ENCODE assay signal across 7 mouse cellular contexts in the genomic region with DNA sequence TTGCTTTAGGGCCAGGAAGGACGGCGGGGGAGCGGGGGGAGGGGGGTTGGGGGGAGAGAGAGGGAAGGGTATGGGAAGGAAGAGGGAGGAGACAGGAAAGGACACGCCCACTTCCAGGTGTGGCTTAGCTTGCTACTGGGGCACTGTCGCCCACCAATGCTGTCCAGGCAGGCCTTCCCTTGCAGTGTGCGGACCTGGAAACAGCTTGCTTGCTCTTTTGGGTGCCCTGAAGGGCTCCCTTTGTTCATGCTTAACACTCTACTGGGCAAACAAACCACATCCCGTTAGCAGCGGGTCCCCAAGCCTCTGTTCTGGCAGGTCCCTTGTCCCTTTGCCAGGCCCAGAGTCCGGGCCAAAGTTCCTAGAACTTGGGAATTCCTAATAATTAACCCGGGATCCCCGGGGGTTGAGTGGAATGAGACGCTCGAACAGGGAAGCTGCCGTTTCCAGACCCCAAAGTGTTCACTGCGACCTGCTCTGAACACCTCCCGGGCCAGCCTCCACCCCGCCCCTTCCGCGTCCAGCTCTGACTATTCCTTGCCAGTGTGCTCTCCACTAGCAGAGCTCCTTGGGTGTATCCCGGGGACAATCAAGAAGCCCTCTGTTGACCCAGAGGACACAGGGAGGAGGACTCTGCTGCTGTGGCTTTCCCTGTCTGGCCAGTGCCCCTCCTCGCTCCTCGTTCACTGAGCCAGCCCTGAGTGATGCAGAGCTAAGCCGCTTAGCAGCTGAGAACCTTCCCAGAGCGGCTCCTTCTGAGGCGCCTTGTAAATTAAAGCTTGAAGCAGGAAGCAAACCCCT. TPM values are rescaled to one million over a fixed set of nuclear protein-coding genes. Genes with fewer than 3 reads are reported as not detected.
A peak's percentile ranks its signal among the peaks of the same experiment; 100 is the strongest.
DNase-seq lines count a peak whose midpoint lies in the region; ATAC-seq and TF ChIP-seq lines count a peak whose summit lies in the region.

No protein-coding gene starts in this region.

- TF ChIP-seq EP300 in ES-Bruce4 (IDR thresholded peaks at IDR 0.05; ENCODE audit: insufficient read depth, low read depth, low read length): 0 out of 2 replicates have a peak, but pooled peaks have one; percentile 26
- no peak for TF ChIP-seq EP300 in heart, postnatal 0 days (IDR thresholded peaks at IDR 0.05; ENCODE audit: low read depth)
- no peak for TF ChIP-seq EP300 in stomach, postnatal 0 days (optimal IDR thresholded peaks at IDR 0.05)

- DNase-seq in brain, adult 2 months (ENCODE audit: low read depth, low spot score): peak; percentile 18
- peak; percentile 30 for DNase-seq in heart, postnatal 0 days (ENCODE audit: low spot score)
- peak; percentile 89 for DNase-seq in kidney, postnatal 14 days
- peak; percentile 66 for DNase-seq in stomach, postnatal 0 days (ENCODE audit: low spot score)
- DNase-seq in layer of hippocampus, adult 9-10 months (ENCODE audit: low spot score): no peak

- H3K27ac ChIP-seq in ES-Bruce4 (ENCODE audit: insufficient read depth, low read length): peak overlapping the region; percentile 46
- H3K27ac ChIP-seq in heart, postnatal 0 days (ENCODE audit: low read depth): no peak overlapping the region
- 0 out of 2 replicates have a peak overlapping the region, but pooled peaks have one; percentile 36 for H3K27ac ChIP-seq in stomach, postnatal 0 days (replicated peaks)

- no peak for ATAC-seq in heart, postnatal 0 days (ENCODE audit: insufficient read depth, low read depth)
- ATAC-seq in megakaryocyte, adult 5-6 weeks (ENCODE audit: poor library complexity, severe bottlenecking): peak; percentile 33
- ATAC-seq in stomach, postnatal 0 days (ENCODE audit: low FRiP score, low TSS enrichment): no peak; the same call in 1 of the 2 replicates

- no peaks in the 10 kb centered on the region for H3K9me3 ChIP-seq in ES-Bruce4 (replicated peaks; ENCODE audit: control insufficient read depth, insufficient read depth, low read length, poor library complexity, severe bottlenecking)
- no peaks in the 10 kb centered on the region for H3K9me3 ChIP-seq in heart, postnatal 0 days (replicated peaks; ENCODE audit: control insufficient read depth, low read length)
- no peaks in the 10 kb centered on the region for H3K9me3 ChIP-seq in stomach, postnatal 0 days (ENCODE audit: control insufficient read depth, low read length)

- TF ChIP-seq POLR2A in ES-Bruce4 (IDR thresholded peaks at IDR 0.05; ENCODE audit: insufficient read depth, low read length): peak; percentile 79

- no peak for TF ChIP-seq CTCF in ES-Bruce4 (IDR thresholded peaks at IDR 0.05; ENCODE audit: low read depth, low read length)
- TF ChIP-seq CTCF in heart, postnatal 0 days (IDR thresholded peaks at IDR 0.05; ENCODE audit: low read depth): no peak
- TF ChIP-seq CTCF in stomach, postnatal 0 days (IDR thresholded peaks at IDR 0.05; ENCODE audit: low read depth): no peak

- peak overlapping the region; percentile 35 for H3K4me3 ChIP-seq in ES-Bruce4 (ENCODE audit: low read depth, low read length)
- H3K4me3 ChIP-seq in heart, postnatal 0 days (ENCODE audit: low read depth, low read length): peak overlapping the region; percentile 15; the same call in 1 of the 2 replicates
- peak overlapping the region; percentile 19; the same call in 1 of the 2 replicates for H3K4me3 ChIP-seq in stomach, postnatal 0 days (ENCODE audit: low read depth, low read length)

- no peaks in the 10 kb centered on the region for H3K27me3 ChIP-seq in ES-Bruce4 (ENCODE audit: control insufficient read depth, insufficient read depth, low read length, poor library complexity, severe bottlenecking)
- no peaks in the 10 kb centered on the region for H3K27me3 ChIP-seq in heart, postnatal 0 days (ENCODE audit: control insufficient read depth, insufficient read depth, low read length)
- H3K27me3 ChIP-seq in stomach, postnatal 0 days (ENCODE audit: control insufficient read depth, insufficient read depth, low read length): no peaks in the 10 kb centered on the region

- peak overlapping the region; percentile 54 for H3K4me2 ChIP-seq in heart, postnatal 0 days (ENCODE audit: low read depth, low read length)
- H3K4me2 ChIP-seq in stomach, postnatal 0 days (replicated peaks; ENCODE audit: low read depth): peak overlapping the region; percentile 49

- 12% methylated on average over 24 of the region's 25 CpGs for WGBS in heart, postnatal 0 days
- WGBS in stomach, postnatal 0 days: 6% methylated on average over 23 of the region's 25 CpGs

- peak overlapping the region; percentile 47 for H3K9ac ChIP-seq in ES-Bruce4 (ENCODE audit: low read depth, poor library complexity, severe bottlenecking)
- H3K9ac ChIP-seq in heart, postnatal 0 days (replicated peaks; ENCODE audit: low read depth, low read length): no peak overlapping the region
- H3K9ac ChIP-seq in stomach, postnatal 0 days (ENCODE audit: low read length): peak overlapping the region; percentile 45

- H3K36me3 ChIP-seq in ES-Bruce4 (ENCODE audit: control insufficient read depth, insufficient read depth, low read length, poor library complexity, severe bottlenecking): no peaks in the 10 kb centered on the region
- H3K36me3 ChIP-seq in heart, postnatal 0 days (replicated peaks; ENCODE audit: control insufficient read depth, insufficient read depth, low read length): no peaks in the 10 kb centered on the region
- H3K36me3 ChIP-seq in stomach, postnatal 0 days (ENCODE audit: control insufficient read depth, insufficient read depth, low read length): no peaks in the 10 kb centered on the region

- H3K4me1 ChIP-seq in ES-Bruce4 (ENCODE audit: control insufficient read depth, insufficient read depth, low read length): peaks cover 22% of the 10 kb centered on the region
- peaks cover 2% of the 10 kb centered on the region; the same call in 1 of the 2 replicates for H3K4me1 ChIP-seq in heart, postnatal 0 days (ENCODE audit: control insufficient read depth, insufficient read depth)
- H3K4me1 ChIP-seq in stomach, postnatal 0 days (replicated peaks; ENCODE audit: control insufficient read depth, insufficient read depth): peaks cover 5% of the 10 kb centered on the region

RNA-seq across cellular contexts. Expression of a gene that starts 47.8 kb away (rescaled TPM):
- 72.7 and 87.5 TPM in 2 replicates for polyA plus RNA-seq in ES-Bruce4 (2011; ENCODE audit: insufficient read depth, insufficient read length, low read depth, missing spikeins)
- total RNA-seq in heart, postnatal 0 days (2014; rRNA removed; ENCODE audit: low replicate concordance): 11.2 and 28.2 TPM in 2 replicates
- polyA plus RNA-seq in heart, postnatal 0 days (2015; fragmentation: Nextera tagmentation; extraction: Ambion mirVana): 1.4 and 2.4 TPM in 2 replicates
- 17.2 and 21.8 TPM in 2 replicates for total RNA-seq in megakaryocyte, adult 5-6 weeks (2015)
- 2.3 and 4.9 TPM in 2 replicates for total RNA-seq in megakaryocyte, adult 5-6 weeks (2017)
- 5.2 and 6.0 TPM in 2 replicates for polyA plus RNA-seq in stomach, postnatal 0 days (2015; fragmentation: Nextera tagmentation; extraction: Ambion mirVana)

Comparison
In these comparisons a context has a peak if more than half of its experiments do, and no peak if none do; other contexts are left out.
1. RNA of a gene that starts 47.8 kb away (polyA plus RNA-seq): 72.7 to 87.5 TPM in ES-Bruce4; 5.2 to 6.0 TPM in stomach, postnatal 0 days and 1.4 to 2.4 TPM in heart, postnatal 0 days; every median in the first group is over 10 times any median in the second.
2. Peak in every context shown above with its lines, with median percentiles within 50 percentile points of each other: H3K4me3 ChIP-seq.